Mouse (Mus musculus): ENCODE measurements around the gene Vgf. TPM values are rescaled to one million over a fixed set of nuclear protein-coding genes. Genes with fewer than 3 reads are reported as not detected.

Gene Vgf
- total and polyA plus RNA-seq, 3 experiments: 0.38 TPM; not detected in 2

DNA sequence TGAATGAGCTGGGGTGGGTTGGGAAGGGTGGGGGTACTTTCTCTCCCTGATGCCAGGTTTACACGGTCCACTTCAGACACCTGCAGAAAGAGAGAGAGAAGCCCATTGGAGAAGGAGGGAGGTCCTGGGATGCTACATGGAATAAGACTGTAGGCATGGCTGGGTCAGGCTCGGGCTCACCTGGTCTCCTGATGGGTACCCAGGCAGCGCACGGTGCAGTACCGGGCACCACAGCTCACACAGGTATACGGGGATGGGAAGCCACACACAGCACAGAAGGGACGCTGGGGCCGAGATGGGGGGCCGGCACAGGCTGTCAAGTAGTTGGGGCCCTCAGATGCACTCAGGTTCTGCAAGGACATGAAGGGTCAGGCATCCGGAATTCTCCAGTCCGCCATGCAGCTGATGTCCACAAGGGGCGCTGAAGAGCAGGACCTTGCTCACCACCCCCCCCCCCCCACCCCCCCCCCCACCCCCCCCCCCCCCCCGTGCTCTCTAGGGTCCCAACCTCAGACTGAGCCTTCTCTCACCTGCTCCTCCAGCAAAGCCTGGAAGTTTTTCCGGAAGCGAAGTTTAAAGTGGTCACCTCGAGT is 43.8 kb upstream of the Vgf start:
- dilution Hi-C loops (cut with MboI; ENCODE audit: extremely low pct_ligation_motif_present, extremely low pct_unique_long_range_greater_than_20kb, low sequenced_read_pairs) (no loop called here), in situ Hi-C loops (cut with MboI; ENCODE audit: low pct_ligation_motif_present, low pct_unique_long_range_greater_than_20kb, low sequenced_read_pairs) (no loop called here)
- Histone ChIP-seq H3K27ac (ENCODE audit: insufficient read depth, low read depth) (no peak overlapping the region), H3K4me1 (ENCODE audit: control insufficient read depth in 1 of 2, insufficient read depth in 2 of 2) (peaks cover 5 to 10% of the 10 kb centered on the region in 2 experiments; a peak in 2 of 4 replicates), H3K36me3 (replicated peaks in 1 of 2; ENCODE audit: control insufficient read depth in 1 of 2, insufficient read depth in 1 of 2, low read length in 1 of 2) (peaks cover 32 to 64% of the 10 kb centered on the region in 2 experiments), H3K79me2 (replicated peaks; ENCODE audit: control insufficient read depth, extremely low read depth, insufficient read depth, poor library complexity, severe bottlenecking) (peaks cover 2% of the 10 kb centered on the region; the same call in 1 of the 2 replicates), H3K4me3 (replicated peaks in 1 of 3; ENCODE audit: low read depth in 2 of 3, low read length in 2 of 3, poor library complexity in 1 of 3) (no peak overlapping the region), H3K9me3 (replicated peaks; ENCODE audit: low read length) (no peaks in the 10 kb centered on the region), H3K27me3 (replicated peaks) (no peaks in the 10 kb centered on the region), H3K4me2 (ENCODE audit: insufficient read depth, low read depth, poor library complexity, severe bottlenecking) (no peak overlapping the region), H3K9ac (ENCODE audit: insufficient read depth, low read depth) (no peak overlapping the region)
- DNase-seq (ENCODE audit: extremely low read depth): peak; percentile 25
- no peak for TF ChIP-seq ELF1 (IDR thresholded peaks at IDR 0.05; ENCODE audit: low read depth, low read length)
- TF ChIP-seq HCFC1 (IDR thresholded peaks at IDR 0.05; ENCODE audit: low read depth, low read length): no peak
- TF ChIP-seq SMC3 (IDR thresholded peaks at IDR 0.05; ENCODE audit: low read depth, low read length): no peak
- TF ChIP-seq MAZ (IDR thresholded peaks at IDR 0.05; ENCODE audit: low read depth, low read length): 0 out of 2 replicates have a peak, but pooled peaks have one; percentile 49
- TF ChIP-seq NELFE (IDR thresholded peaks at IDR 0.05; ENCODE audit: low read depth, low read length): no peak
- TF ChIP-seq CTCF (conservative IDR thresholded peaks at IDR 0.05 in 1 of 2, IDR thresholded peaks at IDR 0.05 in 1 of 2; ENCODE audit: low read depth in 2 of 2, low read length in 2 of 2): peak; percentile 31 to 43; a peak in 3 of 4 replicates

DNA sequence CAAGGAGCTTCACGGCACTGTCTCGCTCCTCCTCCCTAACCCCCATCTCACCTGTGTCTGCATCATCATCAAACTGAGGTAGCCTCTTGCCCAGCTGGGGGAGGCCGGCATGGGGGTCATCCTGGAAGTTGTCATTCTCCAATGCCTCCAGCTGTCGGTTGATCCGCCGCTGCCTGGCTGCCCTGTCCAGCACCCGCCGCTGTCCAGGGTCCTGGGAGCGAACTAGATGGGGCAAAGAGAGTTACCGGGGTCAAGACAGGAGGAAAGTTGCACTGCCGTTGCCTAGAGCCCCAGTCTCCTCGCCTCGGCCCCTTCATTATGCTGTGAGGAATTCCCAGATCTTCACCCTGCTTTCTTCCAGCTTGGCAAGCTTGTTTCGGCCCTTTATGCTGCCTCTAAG is 41.4 kb upstream of the Vgf start:
- Histone ChIP-seq H3K4me3 (replicated peaks in 1 of 3; ENCODE audit: low read depth in 2 of 3, low read length in 2 of 3, poor library complexity in 1 of 3) (no peak overlapping the region), H3K4me1 (ENCODE audit: control insufficient read depth in 1 of 2, insufficient read depth in 2 of 2) (peaks cover 5 to 19% of the 10 kb centered on the region in 2 experiments; a peak in 2 of 4 replicates), H3K27me3 (replicated peaks) (no peaks in the 10 kb centered on the region), H3K4me2 (ENCODE audit: insufficient read depth, low read depth, poor library complexity, severe bottlenecking) (no peak overlapping the region), H3K36me3 (replicated peaks in 1 of 2; ENCODE audit: control insufficient read depth in 1 of 2, insufficient read depth in 1 of 2, low read length in 1 of 2) (peaks cover 30 to 65% of the 10 kb centered on the region in 2 experiments), H3K9ac (ENCODE audit: insufficient read depth, low read depth) (no peak overlapping the region), H3K9me3 (replicated peaks; ENCODE audit: low read length) (no peaks in the 10 kb centered on the region), H3K79me2 (replicated peaks; ENCODE audit: control insufficient read depth, extremely low read depth, insufficient read depth, poor library complexity, severe bottlenecking) (peaks cover 2% of the 10 kb centered on the region; the same call in 1 of the 2 replicates), H3K27ac (ENCODE audit: insufficient read depth, low read depth) (no peak overlapping the region)
- no peak for TF ChIP-seq POLR2AphosphoS2 (IDR thresholded peaks at IDR 0.05; ENCODE audit: low read depth, low read length)
- no peak for TF ChIP-seq KAT2A (IDR thresholded peaks at IDR 0.05; ENCODE audit: insufficient replicate concordance, low read length)
- TF ChIP-seq BHLHE40 (IDR thresholded peaks at IDR 0.05; ENCODE audit: low read depth, low read length): no peak
- no peak for TF ChIP-seq SMC3 (IDR thresholded peaks at IDR 0.05; ENCODE audit: low read depth, low read length)
- no peak for TF ChIP-seq ZMIZ1 (IDR thresholded peaks at IDR 0.05; ENCODE audit: low read depth, low read length)
- no peak for TF ChIP-seq TBP (conservative IDR thresholded peaks at IDR 0.05; ENCODE audit: low read depth, low read length)
- no peak for TF ChIP-seq CTCF (conservative IDR thresholded peaks at IDR 0.05 in 1 of 2, IDR thresholded peaks at IDR 0.05 in 1 of 2; ENCODE audit: low read depth in 2 of 2, low read length in 2 of 2)
- no peak for TF ChIP-seq SIN3A (IDR thresholded peaks at IDR 0.05; ENCODE audit: low read length)
- no peak for DNase-seq (ENCODE audit: extremely low read depth)
- in situ Hi-C loops (cut with MboI; ENCODE audit: low pct_ligation_motif_present, low pct_unique_long_range_greater_than_20kb, low sequenced_read_pairs): no loop called here
- dilution Hi-C loops (cut with MboI; ENCODE audit: extremely low pct_ligation_motif_present, extremely low pct_unique_long_range_greater_than_20kb, low sequenced_read_pairs): no loop called here

DNA sequence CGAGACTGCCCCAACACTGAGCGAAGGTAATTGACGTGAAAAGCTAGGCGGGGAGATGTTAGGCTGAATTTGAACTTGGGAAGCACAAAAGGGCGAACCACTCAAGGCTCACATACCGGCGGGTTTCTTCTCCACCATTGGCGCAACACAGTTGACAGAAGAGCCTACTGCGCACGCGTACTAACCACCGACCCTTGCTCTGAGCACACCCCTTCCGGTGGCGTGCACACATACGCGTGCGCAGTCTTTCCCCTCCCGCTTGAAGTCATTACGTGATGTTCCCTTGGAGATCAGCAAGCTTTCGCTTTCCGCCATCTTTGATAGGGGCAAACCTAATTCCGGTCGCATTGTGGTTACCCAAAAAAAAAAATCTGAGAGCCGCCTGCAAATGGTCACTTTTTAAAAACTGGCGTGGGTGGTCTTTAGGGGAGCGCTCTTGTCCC is 39.5 kb upstream of the Vgf start, which contains the start of gene Plod3:
TSS of gene Plod3 (plus strand) at position 325 of the 443 bp plus-strand sequence.
- Histone ChIP-seq H3K4me3 (replicated peaks in 1 of 3; ENCODE audit: low read depth in 2 of 3, low read length in 2 of 3, poor library complexity in 1 of 3) (peak within 1 kb of the TSS; percentile 82 to 96 (median 88)), H3K36me3 (replicated peaks in 1 of 2; ENCODE audit: control insufficient read depth in 1 of 2, insufficient read depth in 1 of 2, low read length in 1 of 2) (peaks cover 44 to 67% of the 10 kb centered on the region in 2 experiments), H3K79me2 (replicated peaks; ENCODE audit: control insufficient read depth, extremely low read depth, insufficient read depth, poor library complexity, severe bottlenecking) (peaks cover 2% of the 10 kb centered on the region; the same call in 1 of the 2 replicates), H3K27me3 (replicated peaks) (no peaks in the 10 kb centered on the region), H3K4me2 (ENCODE audit: insufficient read depth, low read depth, poor library complexity, severe bottlenecking) (peak within 1 kb of the TSS; percentile 82), H3K4me1 (ENCODE audit: control insufficient read depth in 1 of 2, insufficient read depth in 2 of 2) (peaks cover 5 to 19% of the 10 kb centered on the region in 2 experiments; a peak in 2 of 4 replicates), H3K27ac (ENCODE audit: insufficient read depth, low read depth) (peak within 1 kb of the TSS; percentile 20), H3K9me3 (replicated peaks; ENCODE audit: low read length) (no peaks in the 10 kb centered on the region), H3K9ac (ENCODE audit: insufficient read depth, low read depth) (peak within 1 kb of the TSS; percentile 93)
- DNase-seq (ENCODE audit: extremely low read depth): peak; percentile 99
- in situ Hi-C loops (cut with MboI; ENCODE audit: low pct_ligation_motif_present, low pct_unique_long_range_greater_than_20kb, low sequenced_read_pairs): no loop called here
- dilution Hi-C loops (cut with MboI; ENCODE audit: extremely low pct_ligation_motif_present, extremely low pct_unique_long_range_greater_than_20kb, low sequenced_read_pairs): no loop called here
- no peak for TF ChIP-seq CHD1 (IDR thresholded peaks at IDR 0.05; ENCODE audit: low read depth, low read length)
- peak; percentile 65; the same call in 1 of the 2 replicates for TF ChIP-seq TCF12 (IDR thresholded peaks at IDR 0.05; ENCODE audit: low read depth, low read length)
- TF ChIP-seq TBP (conservative IDR thresholded peaks at IDR 0.05; ENCODE audit: low read depth, low read length): peak; percentile 35; the same call in 1 of the 2 replicates
- TF ChIP-seq ZC3H11A (IDR thresholded peaks at IDR 0.05; ENCODE audit: low read depth, low read length): no peak
- peak; percentile 83 for TF ChIP-seq MYC (IDR thresholded peaks at IDR 0.05; ENCODE audit: low read depth, low read length)
- TF ChIP-seq NELFE (IDR thresholded peaks at IDR 0.05; ENCODE audit: low read depth, low read length): peak; percentile 84
- TF ChIP-seq MAX (IDR thresholded peaks at IDR 0.05; ENCODE audit: low read length): peak; percentile 62
- no peak for TF ChIP-seq CTCF (conservative IDR thresholded peaks at IDR 0.05 in 1 of 2, IDR thresholded peaks at IDR 0.05 in 1 of 2; ENCODE audit: low read depth in 2 of 2, low read length in 2 of 2)
- TF ChIP-seq JUN (IDR thresholded peaks at IDR 0.05; ENCODE audit: insufficient read depth, low read depth, low read length): no peak
- TF ChIP-seq KAT2A (IDR thresholded peaks at IDR 0.05; ENCODE audit: insufficient replicate concordance, low read length): peak; percentile 83; the same call in 1 of the 2 replicates
- TF ChIP-seq ZNF384 (IDR thresholded peaks at IDR 0.05; ENCODE audit: low read depth, low read length): peak; percentile 83
- peak; percentile 89; the same call in 1 of the 2 replicates for TF ChIP-seq SIN3A (IDR thresholded peaks at IDR 0.05; ENCODE audit: low read length)
- TF ChIP-seq GABPA (IDR thresholded peaks at IDR 0.05; ENCODE audit: insufficient replicate concordance, low read depth, low read length): no peak; the same call in 1 of the 2 replicates
- peak; percentile 67 for TF ChIP-seq POLR2A (IDR thresholded peaks at IDR 0.05; ENCODE audit: low read depth, low read length)
- 0 out of 2 replicates have a peak, but pooled peaks have one; percentile 7 for TF ChIP-seq JUND (conservative IDR thresholded peaks at IDR 0.05; ENCODE audit: low read depth, low read length)
- no peak for TF ChIP-seq POLR2AphosphoS2 (IDR thresholded peaks at IDR 0.05; ENCODE audit: low read depth, low read length)

Measured in CH12.LX (cell line).